Mouse (Mus musculus) intestine, postnatal 0 days (tissue): ENCODE results near the gene Cmss1. TPM values are rescaled to one million over a fixed set of nuclear protein-coding genes. Genes with fewer than 3 reads are reported as not detected.

Experiments used
- ATAC-seq: fragments of 200-750 bp; cut with Nextera tagmentation; 2 replicates; pipeline ENCODE4 v1.8.0; 2017; ENCODE audit warnings: mild to moderate bottlenecking, moderate TSS enrichment, moderate library complexity
- H3K27ac ChIP-seq: fragments of 300-500 bp; sonication (generic); 2 replicates; pipeline ENCODE4 v1.5.1; 2014; ENCODE audit warnings: mild to moderate bottlenecking, low read depth, low read length, moderate library complexity
- H3K27me3 ChIP-seq: fragments of 300-500 bp; sonication (generic); replicated peaks from 2 replicates; pipeline ENCODE4 v1.6.1; 2014; ENCODE audit warnings: low read length, mixed read lengths; ENCODE audit not compliant: control insufficient read depth, insufficient read depth
- H3K36me3 ChIP-seq: fragments of 300-500 bp; sonication (generic); 2 replicates; pipeline ENCODE4 v1.6.1; 2014; ENCODE audit warnings: mild to moderate bottlenecking, moderate library complexity; ENCODE audit not compliant: control insufficient read depth, insufficient read depth
- H3K4me1 ChIP-seq: fragments of 300-500 bp; sonication (generic); replicated peaks from 2 replicates; pipeline ENCODE4 v1.6.1; 2014; ENCODE audit warnings: antibody characterized with exemption, low read length, mixed read lengths; ENCODE audit not compliant: control insufficient read depth, insufficient read depth
- H3K4me2 ChIP-seq: fragments of 300-500 bp; sonication (generic); replicated peaks from 2 replicates; pipeline ENCODE4 v1.6.1; 2014; ENCODE audit warnings: low read depth, mild to moderate bottlenecking, moderate library complexity
- H3K4me3 ChIP-seq: fragments of 300-500 bp; sonication (generic); 2 replicates; pipeline ENCODE4 v1.5.1; 2014; ENCODE audit warnings: low read depth, low read length
- H3K9ac ChIP-seq: fragments of 300-500 bp; sonication (generic); 2 replicates; pipeline ENCODE4 v1.6.1; 2014; ENCODE audit warnings: mild to moderate bottlenecking, low read depth, low read length
- H3K9me3 ChIP-seq: fragments of 300-500 bp; sonication (generic); 2 replicates; pipeline ENCODE4 v1.6.1; 2016; ENCODE audit warnings: mixed run types; ENCODE audit not compliant: control insufficient read depth
- CTCF ChIP-seq: sonication (generic); IDR thresholded peaks from 2 replicates; pipeline ENCODE4 v1.5.1; 2016; ENCODE audit warnings: low read depth, mild to moderate bottlenecking, control low read depth, antibody characterized with exemption, moderate library complexity
- WGBS: fragments of 180-500 bp; shearing (Covaris S2); extraction: QIAGEN DNeasy Blood & Tissue Kit; methylation state at CpG from one replicate; pipeline ENCODE4 v1.1.7; 2014; 5-methylcytosine and 5-hydroxymethylcytosine counted together
- polyA plus RNA-seq: library from polyadenylated mRNA; unstranded; fragments of >200 nt; fragmentation: Nextera tagmentation; extraction: Ambion mirVana; gene quantifications from 2 replicates; pipeline ENCODE4 v1.2.1, GENCODE M21; 2015

Cmss1 gene
- polyA plus RNA-seq, 1 experiment from 2014 or later: 19.1 TPM

DNA sequence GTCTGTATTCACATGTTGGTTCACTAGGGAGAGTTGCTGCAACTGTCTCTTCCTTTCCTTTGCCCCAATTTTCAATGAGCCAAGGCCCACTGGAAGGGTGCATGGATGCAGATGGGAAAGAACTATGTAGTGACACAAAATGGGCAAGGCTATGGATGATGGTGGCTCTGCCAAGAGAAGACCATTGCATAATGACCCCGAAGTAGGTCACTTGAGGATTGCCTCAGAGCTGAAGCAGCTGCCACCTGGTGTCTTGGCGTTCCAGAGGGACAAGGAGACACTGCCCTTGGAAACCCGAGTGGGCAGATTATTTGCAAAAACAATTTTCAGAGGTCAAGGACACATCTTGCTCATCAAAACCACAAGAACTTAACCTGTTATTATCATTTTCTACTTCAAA lies 257.6 kb downstream of the Cmss1 start:
- no peaks in the 10 kb centered on the region for H3K27me3 ChIP-seq

GRCm38 (mm10) chr16:57346258-57346657 lies 260.4 kb downstream of the Cmss1 start:
- 85% methylated on average over 3 of the region's 3 CpGs for WGBS
- ATAC-seq: no peak
- no peak overlapping the region for H3K4me3 ChIP-seq
- H3K4me1 ChIP-seq: no peaks in the 10 kb centered on the region
- no peaks in the 10 kb centered on the region for H3K27me3 ChIP-seq
- no peaks in the 10 kb centered on the region for H3K9me3 ChIP-seq
- no peak overlapping the region for H3K9ac ChIP-seq
- no peak overlapping the region for H3K27ac ChIP-seq
- no peak for TF ChIP-seq CTCF
- no peaks in the 10 kb centered on the region for H3K36me3 ChIP-seq
- no peak overlapping the region for H3K4me2 ChIP-seq

More for the DNA sequence above, 257.6 kb downstream of the Cmss1 start:
- no peaks in the 10 kb centered on the region for H3K36me3 ChIP-seq
- H3K4me2 ChIP-seq: no peak overlapping the region
- ATAC-seq: no peak
- no peak for TF ChIP-seq CTCF
- no peaks in the 10 kb centered on the region for H3K9me3 ChIP-seq
- no peaks in the 10 kb centered on the region for H3K4me1 ChIP-seq
- H3K9ac ChIP-seq: no peak overlapping the region
- 81% methylated on average over 3 of the region's 3 CpGs for WGBS
- H3K4me3 ChIP-seq: no peak overlapping the region
- H3K27ac ChIP-seq: no peak overlapping the region

- Histone ChIP-seq H3K27me3 (no peaks in the 10 kb centered on the region), H3K36me3 (no peaks in the 10 kb centered on the region), H3K4me3 (no peak overlapping the region), H3K4me1 (no peaks in the 10 kb centered on the region), H3K27ac (no peak overlapping the region), H3K9me3 (no peaks in the 10 kb centered on the region), H3K9ac (no peak overlapping the region), H3K4me2 (no peak overlapping the region)
- TF ChIP-seq CTCF: no peak
- 69% methylated on average over 5 of the region's 5 CpGs for WGBS
- no peak for ATAC-seq
Observed at GRCm38 (mm10) chr16:57340613-57340898, 266.1 kb downstream of the Cmss1 start.

DNA sequence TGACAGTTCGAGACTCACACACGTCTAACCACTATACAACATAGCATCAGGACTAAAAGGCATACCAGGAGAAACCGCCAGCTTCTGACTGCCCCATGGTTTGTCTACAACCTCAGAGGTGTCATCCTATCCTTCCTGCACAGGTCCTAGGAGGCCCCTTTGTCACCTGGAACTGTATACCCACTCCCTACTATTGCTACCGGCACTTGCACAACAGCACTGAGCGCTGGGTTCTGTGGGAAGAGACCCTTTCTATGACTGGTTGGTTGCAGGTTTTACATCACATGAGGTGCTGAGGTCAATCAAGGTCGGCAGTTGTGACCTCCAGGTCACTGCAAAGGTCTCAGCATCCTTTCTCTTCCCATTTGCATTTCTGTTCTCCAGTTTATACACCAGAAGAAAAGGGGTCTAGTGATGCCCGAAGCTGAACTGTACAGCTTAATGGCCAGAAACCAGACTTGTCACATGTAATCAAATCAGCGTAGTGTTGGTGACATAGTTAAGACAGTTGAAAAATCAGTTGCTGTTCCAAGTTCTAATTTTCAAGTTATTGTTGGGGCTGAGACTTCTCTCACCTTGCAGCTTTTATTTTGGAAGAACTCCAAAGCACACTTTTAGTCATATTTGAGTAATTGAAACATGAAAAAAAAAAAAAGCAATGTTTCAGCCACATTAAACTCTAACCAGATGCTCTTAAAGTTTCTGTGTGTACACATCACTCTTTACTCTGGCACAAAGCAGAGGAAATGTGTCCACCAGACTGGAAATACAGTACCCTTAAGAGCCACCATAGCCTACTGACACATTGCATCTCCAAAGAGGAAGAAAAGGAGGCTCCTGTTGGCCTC lies 266.7 kb downstream of the Cmss1 start:
- Histone ChIP-seq H3K27ac (no peak overlapping the region), H3K9me3 (no peaks in the 10 kb centered on the region), H3K4me3 (no peak overlapping the region), H3K36me3 (no peaks in the 10 kb centered on the region), H3K4me2 (no peak overlapping the region), H3K4me1 (no peaks in the 10 kb centered on the region), H3K9ac (no peak overlapping the region), H3K27me3 (no peaks in the 10 kb centered on the region)
- ATAC-seq: no peak
- 90% methylated on average over 8 of the region's 8 CpGs for WGBS
- no peak for TF ChIP-seq CTCF

- WGBS: 38% methylated on average over 11 of the region's 11 CpGs
- TF ChIP-seq CTCF: no peak
- Histone ChIP-seq H3K4me1 (no peaks in the 10 kb centered on the region), H3K4me2 (peak overlapping the region; percentile 43), H3K27ac (no peak overlapping the region), H3K9me3 (no peaks in the 10 kb centered on the region), H3K36me3 (no peaks in the 10 kb centered on the region), H3K9ac (no peak overlapping the region), H3K4me3 (no peak overlapping the region), H3K27me3 (no peaks in the 10 kb centered on the region)
- ATAC-seq: no peak
Observed at GRCm38 (mm10) chr16:57336770-57337423, 269.8 kb downstream of the Cmss1 start.

DNA sequence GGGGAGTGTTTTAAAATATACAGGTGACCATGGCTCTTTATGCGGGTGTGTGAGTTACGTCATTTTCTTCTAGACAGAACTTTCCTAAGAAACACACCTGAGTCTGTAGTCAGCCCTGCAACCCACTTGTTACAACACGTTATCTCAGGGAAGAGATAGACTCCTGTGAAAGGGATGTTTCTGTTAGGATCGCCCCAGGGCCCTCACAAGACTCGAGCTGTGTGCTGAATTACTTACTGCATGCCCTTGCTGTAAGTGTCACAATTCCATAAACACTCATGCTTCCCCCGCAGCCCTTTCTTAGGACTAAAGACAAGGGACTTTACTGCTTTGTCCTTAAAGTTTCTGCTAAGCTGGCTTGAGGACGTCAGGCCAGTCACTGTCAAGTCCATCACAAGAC lies 274.4 kb downstream of the Cmss1 start:
- no peak overlapping the region for H3K4me2 ChIP-seq

More for the DNA sequence above, 274.4 kb downstream of the Cmss1 start:
- 74% methylated on average over 7 of the region's 7 CpGs for WGBS
- TF ChIP-seq CTCF: no peak
- ATAC-seq: no peak
- no peaks in the 10 kb centered on the region for H3K27me3 ChIP-seq
- no peaks in the 10 kb centered on the region for H3K9me3 ChIP-seq
- no peaks in the 10 kb centered on the region for H3K36me3 ChIP-seq
- no peak overlapping the region for H3K4me3 ChIP-seq
- H3K4me1 ChIP-seq: no peaks in the 10 kb centered on the region
- H3K9ac ChIP-seq: no peak overlapping the region
- no peak overlapping the region for H3K27ac ChIP-seq
